ENCODE assay signal across 9 mouse cellular contexts in genomic region chr5:134437459-134437827, GRCm38 (mm10). TPM values are rescaled to one million over a fixed set of nuclear protein-coding genes. Genes with fewer than 3 reads are reported as not detected.
DNase-seq lines count a peak whose midpoint lies in the region; ATAC-seq and TF ChIP-seq lines count a peak whose summit lies in the region.
"Had no signal": no experiment of that assay in that cellular context is flagged by ENCODE, and none has a peak within 500 bp of the region (broad histone marks: within the 10 kb centered on the region; RNA-seq: fewer than 3 reads in every experiment).

No protein-coding gene starts in this region.

- H3K27me3 ChIP-seq in kidney, embryonic 15.5 days, result no peaks in the 10 kb centered on the region
- H3K27me3 ChIP-seq: embryonic facial prominence, embryonic 12.5 days had no signal

- peak; percentile 30; the same call in 1 of the 2 replicates for ATAC-seq in kidney, embryonic 15.5 days (replicated peaks; ENCODE audit: low FRiP score)
- ATAC-seq in megakaryocyte, adult 5-6 weeks (ENCODE audit: poor library complexity, severe bottlenecking), result peak; percentile 84

- H3K9me3 ChIP-seq in kidney, embryonic 15.5 days (replicated peaks), result no peaks in the 10 kb centered on the region
- H3K9me3 ChIP-seq: embryonic facial prominence, embryonic 12.5 days; megakaryocyte, embryonic 14.5 days had no signal

- H3K4me2 ChIP-seq in kidney, embryonic 15.5 days, result no peak overlapping the region
- H3K4me2 ChIP-seq: embryonic facial prominence, embryonic 12.5 days had no signal

- peaks cover 3% of the 10 kb centered on the region for H3K4me1 ChIP-seq in bone marrow, adult 2 months (ENCODE audit: control insufficient read depth, insufficient read depth, low read length)
- peaks cover 57% of the 10 kb centered on the region for H3K4me1 ChIP-seq in kidney, embryonic 15.5 days

- 0 out of 2 replicates have a peak overlapping the region, but pooled peaks have one; percentile 19 for H3K27ac ChIP-seq in bone marrow, adult 2 months (ENCODE audit: control insufficient read depth, insufficient read depth, low read depth, low read length, poor library complexity)
- peak overlapping the region; percentile 37 for H3K27ac ChIP-seq in kidney, embryonic 15.5 days
- H3K27ac ChIP-seq: embryonic facial prominence, embryonic 12.5 days had no signal

- no peak for TF ChIP-seq CTCF in bone marrow, adult 2 months (IDR thresholded peaks at IDR 0.05; ENCODE audit: control insufficient read depth, insufficient read depth, low read length)

- peak; percentile 38 for DNase-seq in thymus, postnatal 4 days
- DNase-seq in thymus, postnatal 0 days (ENCODE audit: low spot score), result no peak
- DNase-seq in heart, adult 8-10 months (ENCODE audit: low spot score), result peak; percentile 68
- peak; percentile 67 for DNase-seq in testis, postnatal 10 days (ENCODE audit: low spot score)

- WGBS in bone marrow, adult 2 months, result 14% methylated on average over 14 of the region's 14 CpGs
- 51% methylated on average over 14 of the region's 14 CpGs for WGBS in kidney, embryonic 15.5 days

- TF ChIP-seq POLR2A in bone marrow, adult 2 months (IDR thresholded peaks at IDR 0.05; ENCODE audit: borderline replicate concordance, control insufficient read depth, low read depth, low read length), result no peak

- peaks cover 13% of the 10 kb centered on the region for H3K36me3 ChIP-seq in kidney, embryonic 15.5 days

- H3K9ac ChIP-seq in kidney, embryonic 15.5 days, result no peak overlapping the region
- H3K9ac ChIP-seq: embryonic facial prominence, embryonic 12.5 days had no signal

- H3K4me3 ChIP-seq in bone marrow, adult 2 months (replicated peaks; ENCODE audit: control insufficient read depth, low read depth, low read length), result no peak overlapping the region
- H3K4me3 ChIP-seq in kidney, embryonic 15.5 days (replicated peaks), result no peak overlapping the region
- H3K4me3 ChIP-seq: embryonic facial prominence, embryonic 12.5 days; megakaryocyte, embryonic 14.5 days had no signal

RNA-seq across cellular contexts. Expression of gene Gtf2ird1, which starts 19.1 kb away (rescaled TPM):
- 54.7 and 67.4 TPM in 2 replicates for polyA plus RNA-seq in thymus, postnatal 0 days (2015; fragmentation: Nextera tagmentation; extraction: Ambion mirVana)
- 11.2 and 13.1 TPM in 2 replicates for polyA plus RNA-seq in bone marrow, adult 2 months (2011; ENCODE audit: insufficient read depth, insufficient read length, low replicate concordance, missing spikeins)
- total RNA-seq in heart, adult 8-10 months (2022), result 10 to 100 TPM; 20.9 to 28.3 (median 24.5) TPM
- 77.5 and 84.3 TPM in 2 replicates for polyA plus RNA-seq in kidney, embryonic 15.5 days (2015; fragmentation: Nextera tagmentation; extraction: Ambion mirVana)
- 4.9 and 5.7 TPM in 2 replicates for total RNA-seq in megakaryocyte, adult 5-6 weeks (2015)
- total RNA-seq in megakaryocyte, adult 5-6 weeks (2017), result 4.4 and 8.7 TPM in 2 replicates
